29 mouse cellular contexts compared by ENCODE assay signal in the genomic region with DNA sequence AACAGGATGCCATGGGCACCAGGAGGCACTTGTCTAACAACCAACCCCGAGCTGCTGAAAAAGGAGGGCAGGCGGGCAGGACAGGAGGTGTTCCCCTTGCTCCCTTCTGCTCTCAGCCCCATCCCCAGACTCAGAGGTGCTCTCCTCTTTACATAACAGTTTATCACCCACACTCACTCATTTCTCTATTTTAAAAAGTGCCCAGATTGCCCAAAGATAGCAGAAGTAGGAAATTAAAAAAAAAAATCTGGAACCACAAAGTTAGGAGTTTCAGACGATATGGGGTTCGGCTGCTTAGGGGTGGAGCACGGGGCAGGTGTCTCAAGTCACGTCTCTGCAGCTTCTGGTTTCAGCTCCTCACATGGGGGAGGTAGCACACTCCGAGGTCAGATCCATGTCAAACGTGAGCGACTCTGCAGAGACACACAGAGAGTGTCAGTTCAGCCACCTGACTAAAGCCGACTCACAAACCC. TPM values are rescaled to one million over a fixed set of nuclear protein-coding genes. Genes with fewer than 3 reads are reported as not detected.
DNase-seq lines count a peak whose midpoint lies in the region; ATAC-seq lines count a peak whose summit lies in the region.
"Had no signal": no experiment of that assay in that cellular context is flagged by ENCODE, and none has a peak within 500 bp of the region (broad histone marks: within the 10 kb centered on the region; RNA-seq: fewer than 3 reads in every experiment).

No protein-coding gene starts in this region.

- no peak overlapping the region for H3K4me3 ChIP-seq in heart, embryonic 15.5 days
- no peak overlapping the region for H3K4me3 ChIP-seq in heart, embryonic 11.5 days (ENCODE audit: low read depth, low read length)
- H3K4me3 ChIP-seq: embryonic facial prominence, embryonic 12.5 days; heart, adult 2 months; limb, embryonic 10.5 days; limb, embryonic 15.5 days; lung, embryonic 15.5 days; midbrain, embryonic 15.5 days; neural tube, embryonic 15.5 days had no signal

- DNase-seq in thymus, postnatal 0 days (ENCODE audit: low spot score), result peak; percentile 45
- no peak for DNase-seq in thymus, postnatal 4 days
- peak; percentile 36 to 60 for DNase-seq in thymus, postnatal 36 days
- DNase-seq in lung, postnatal 36 days, result no peak
- DNase-seq: cerebellum, adult 11 months; cerebellum, adult 9-10 months; cerebellum, postnatal 36 days; embryo, embryonic 11 days; gastrocnemius, postnatal 25 days; heart, adult 2 months; kidney, adult 11 months; kidney, postnatal 14 days; layer of hippocampus, adult 9-11 months; retina, postnatal 1 day; right cerebral cortex, postnatal 14 days had no signal

- 63% methylated on average over 10 of the region's 10 CpGs for whole genome bisulfite sequencing in heart, embryonic 15.5 days
- 64% methylated on average over 10 of the region's 10 CpGs for WGBS in heart, embryonic 11.5 days (ENCODE audit: insufficient replicate concordance)

- H3K27me3 ChIP-seq in heart, embryonic 15.5 days, result no peaks in the 10 kb centered on the region
- no peaks in the 10 kb centered on the region for H3K27me3 ChIP-seq in heart, embryonic 11.5 days (ENCODE audit: control insufficient read depth, insufficient read depth, low read length)
- H3K27me3 ChIP-seq: embryonic facial prominence, embryonic 12.5 days; limb, embryonic 15.5 days; lung, embryonic 15.5 days; midbrain, embryonic 15.5 days; neural tube, embryonic 15.5 days had no signal

- peaks cover 32% of the 10 kb centered on the region for H3K4me1 ChIP-seq in heart, embryonic 15.5 days (replicated peaks)
- peaks cover 40% of the 10 kb centered on the region for H3K4me1 ChIP-seq in heart, embryonic 11.5 days (ENCODE audit: control insufficient read depth, insufficient read depth, low read length)
- H3K4me1 ChIP-seq: embryonic facial prominence, embryonic 12.5 days; limb, embryonic 15.5 days; midbrain, embryonic 15.5 days had no signal

- 0 out of 2 replicates have a peak overlapping the region, but pooled peaks have one; percentile 9 for H3K27ac ChIP-seq in heart, embryonic 15.5 days
- no peak overlapping the region for H3K27ac ChIP-seq in heart, embryonic 11.5 days (ENCODE audit: low read depth, low read length)
- H3K27ac ChIP-seq: embryonic facial prominence, embryonic 12.5 days; heart, adult 2 months; hindbrain, embryonic 14.5 days; limb, embryonic 10.5 days; limb, embryonic 15.5 days; lung, embryonic 15.5 days; macrophage; midbrain, embryonic 15.5 days; neural tube, embryonic 15.5 days had no signal

- H3K9ac ChIP-seq in heart, embryonic 15.5 days, result no peak overlapping the region
- no peak overlapping the region for H3K9ac ChIP-seq in heart, embryonic 11.5 days (ENCODE audit: low read depth, low read length)
- H3K9ac ChIP-seq: embryonic facial prominence, embryonic 12.5 days; hindbrain, embryonic 14.5 days; limb, embryonic 15.5 days; lung, embryonic 15.5 days; midbrain, embryonic 15.5 days; neural tube, embryonic 15.5 days had no signal

- H3K4me2 ChIP-seq in heart, embryonic 15.5 days, result no peak overlapping the region
- H3K4me2 ChIP-seq in heart, embryonic 11.5 days, result no peak overlapping the region
- H3K4me2 ChIP-seq: embryonic facial prominence, embryonic 12.5 days; hindbrain, embryonic 14.5 days; limb, embryonic 15.5 days; lung, embryonic 15.5 days; midbrain, embryonic 15.5 days; neural tube, embryonic 15.5 days had no signal

- H3K9me3 ChIP-seq in heart, embryonic 15.5 days (replicated peaks), result no peaks in the 10 kb centered on the region
- no peaks in the 10 kb centered on the region for H3K9me3 ChIP-seq in heart, embryonic 11.5 days (replicated peaks; ENCODE audit: control insufficient read depth, low read length)
- H3K9me3 ChIP-seq: embryonic facial prominence, embryonic 12.5 days; limb, embryonic 10.5 days; limb, embryonic 15.5 days; lung, embryonic 15.5 days; midbrain, embryonic 15.5 days; neural tube, embryonic 15.5 days had no signal

- peaks cover 50% of the 10 kb centered on the region for H3K36me3 ChIP-seq in heart, embryonic 15.5 days
- H3K36me3 ChIP-seq in heart, embryonic 11.5 days (ENCODE audit: control insufficient read depth, insufficient read depth, low read length), result peaks cover 2% of the 10 kb centered on the region

- no peak for ATAC-seq in heart, embryonic 15.5 days (replicated peaks; ENCODE audit: insufficient number of reproducible peaks, insufficient read depth, low FRiP score, low read depth)
- no peak for ATAC-seq in heart, embryonic 11.5 days (replicated peaks; ENCODE audit: insufficient number of reproducible peaks, low FRiP score, low TSS enrichment)
- peak; percentile 23; the same call in 1 of the 2 replicates for ATAC-seq in granulocyte monocyte progenitor cell, adult 5-6 weeks (replicated peaks; ENCODE audit: poor library complexity, severe bottlenecking)
- ATAC-seq in megakaryocyte progenitor cell, adult 5-6 weeks (replicated peaks; ENCODE audit: poor library complexity), result no peak
- ATAC-seq: forebrain, embryonic 14.5 days; inflammation-experienced regulatory T-cells, adult 6 months; midbrain, embryonic 15.5 days had no signal

RNA-seq across cellular contexts. Expression of a gene that starts 29.2 kb away (rescaled TPM):
- 6.1 and 11.9 TPM in 2 replicates for polyA plus RNA-seq in heart, embryonic 15.5 days (2015; fragmentation: Nextera tagmentation; extraction: Ambion mirVana)
- polyA plus RNA-seq in heart, embryonic 11.5 days (2014; fragmentation: Nextera tagmentation; extraction: Ambion mirVana), result 5.6 and 5.9 TPM in 2 replicates
- polyA plus RNA-seq in thymus, postnatal 0 days (2015; fragmentation: Nextera tagmentation; extraction: Ambion mirVana), result 61.2 and 62.7 TPM in 2 replicates
- total RNA-seq in granulocyte monocyte progenitor cell, adult 5-6 weeks (2014; fragmentation: Nextera tagmentation), result 33.7 and 36.6 TPM in 2 replicates
- 28.9 and 29.0 TPM in 2 replicates for total RNA-seq in granulocyte monocyte progenitor cell, adult 5-6 weeks (2017)
- 25.3 and 31.0 TPM in 2 replicates for total RNA-seq in megakaryocyte progenitor cell, adult 5-6 weeks (2015)
- total RNA-seq in megakaryocyte progenitor cell, adult 5-6 weeks (2017), result 31.5 and 32.4 TPM in 2 replicates

RNA-seq across cellular contexts. Expression of a gene that starts 37.9 kb away (rescaled TPM):
- 25.3 and 34.6 TPM in 2 replicates for polyA plus RNA-seq in heart, embryonic 15.5 days (2015; fragmentation: Nextera tagmentation; extraction: Ambion mirVana)
- 26.4 and 32.0 TPM in 2 replicates for polyA plus RNA-seq in heart, embryonic 11.5 days (2014; fragmentation: Nextera tagmentation; extraction: Ambion mirVana)
- 99.6 and 105 TPM in 2 replicates for polyA plus RNA-seq in thymus, postnatal 0 days (2015; fragmentation: Nextera tagmentation; extraction: Ambion mirVana)
- total RNA-seq in granulocyte monocyte progenitor cell, adult 5-6 weeks (2014; fragmentation: Nextera tagmentation), result 35.5 and 40.5 TPM in 2 replicates
- 36.8 and 37.1 TPM in 2 replicates for total RNA-seq in granulocyte monocyte progenitor cell, adult 5-6 weeks (2017)
- 31.1 and 32.2 TPM in 2 replicates for total RNA-seq in megakaryocyte progenitor cell, adult 5-6 weeks (2015)
- 29.4 and 37.2 TPM in 2 replicates for total RNA-seq in megakaryocyte progenitor cell, adult 5-6 weeks (2017)

RNA-seq across cellular contexts. Expression of a gene that starts 51.0 kb away (rescaled TPM):
- 50.6 and 60.8 TPM in 2 replicates for polyA plus RNA-seq in heart, embryonic 15.5 days (2015; fragmentation: Nextera tagmentation; extraction: Ambion mirVana)
- 45.0 and 49.0 TPM in 2 replicates for polyA plus RNA-seq in heart, embryonic 11.5 days (2014; fragmentation: Nextera tagmentation; extraction: Ambion mirVana)
- polyA plus RNA-seq in thymus, postnatal 0 days (2015; fragmentation: Nextera tagmentation; extraction: Ambion mirVana), result 79.7 and 84.2 TPM in 2 replicates
- total RNA-seq in granulocyte monocyte progenitor cell, adult 5-6 weeks (2014; fragmentation: Nextera tagmentation), result 51.6 and 54.7 TPM in 2 replicates
- 52.1 and 80.7 TPM in 2 replicates for total RNA-seq in granulocyte monocyte progenitor cell, adult 5-6 weeks (2017)
- total RNA-seq in megakaryocyte progenitor cell, adult 5-6 weeks (2015), result 38.3 and 38.6 TPM in 2 replicates
- 78.6 and 85.3 TPM in 2 replicates for total RNA-seq in megakaryocyte progenitor cell, adult 5-6 weeks (2017)

Comparison
In these comparisons a context has a peak if more than half of its experiments do, and no peak if none do; other contexts are left out.
1. DNase-seq: peak in thymus, postnatal 0 days (single experiment) and thymus, postnatal 36 days (2 of 2); none in thymus, postnatal 4 days (single experiment) and lung, postnatal 36 days (single experiment).